Mouse (Mus musculus): ENCODE measurements around the gene Kctd3.
A peak's percentile ranks its signal among the peaks of the same experiment; 100 is the strongest.
"Not testable (repeated sequence)": the region's sequence is repeated elsewhere in the genome, so short reads cannot be mapped to it uniquely, and the experiment has no call there.

Kctd3 gene

GRCm38 (mm10) chr1:189007239-189007979 lies at the start of gene Kctd3:
Kctd3 (minus strand) TSS chr1:189007841.
- peak; percentile 94 to 96 for DNase-seq (ENCODE audit: low spot score in 2 of 2)

GRCm38 (mm10) chr1:189057425-189057824 lies 49.8 kb upstream of the Kctd3 start:
- DNase-seq (ENCODE audit: low spot score in 2 of 2), result no peak

GRCm38 (mm10) chr1:189055933-189056332 lies 48.3 kb upstream of the Kctd3 start:
- no peak for DNase-seq (ENCODE audit: low spot score in 2 of 2)

- no peak for DNase-seq (ENCODE audit: low spot score in 2 of 2)
Observed at GRCm38 (mm10) chr1:189054941-189055551, 47.4 kb upstream of the Kctd3 start.

GRCm38 (mm10) chr1:189054191-189054590 lies 46.5 kb upstream of the Kctd3 start:
- DNase-seq (ENCODE audit: low spot score in 2 of 2), result no peak

GRCm38 (mm10) chr1:189052189-189052588 lies 44.5 kb upstream of the Kctd3 start:
- no peak for DNase-seq (ENCODE audit: low spot score in 2 of 2)

GRCm38 (mm10) chr1:189050122-189050521 lies 42.5 kb upstream of the Kctd3 start:
- no peak for DNase-seq (ENCODE audit: low spot score in 2 of 2)

- DNase-seq (ENCODE audit: low spot score in 2 of 2), result no peak
Observed at GRCm38 (mm10) chr1:189048331-189048730, 40.7 kb upstream of the Kctd3 start.

- no peak for DNase-seq (ENCODE audit: low spot score in 2 of 2)
Observed at GRCm38 (mm10) chr1:189047918-189048317, 40.3 kb upstream of the Kctd3 start.

GRCm38 (mm10) chr1:189046831-189047230 lies 39.2 kb upstream of the Kctd3 start:
- DNase-seq (ENCODE audit: low spot score in 2 of 2), result no peak

- no peak for DNase-seq (ENCODE audit: low spot score in 2 of 2)
Observed at GRCm38 (mm10) chr1:189046301-189046700, 38.7 kb upstream of the Kctd3 start.

GRCm38 (mm10) chr1:189041261-189041660 lies 33.6 kb upstream of the Kctd3 start:
- no peak for DNase-seq (ENCODE audit: low spot score in 2 of 2)

GRCm38 (mm10) chr1:189039348-189039747 lies 31.7 kb upstream of the Kctd3 start:
- peak in 1 of 2 experiments; percentile 28 for DNase-seq (ENCODE audit: low spot score in 2 of 2)

- not testable (repeated sequence) for DNase-seq (ENCODE audit: low spot score in 2 of 2)
Observed at GRCm38 (mm10) chr1:189032817-189033216, 25.2 kb upstream of the Kctd3 start.

- no peak for DNase-seq (ENCODE audit: low spot score in 2 of 2)
Observed at GRCm38 (mm10) chr1:189030975-189031374, 23.3 kb upstream of the Kctd3 start.

GRCm38 (mm10) chr1:189028267-189028666 lies 20.6 kb upstream of the Kctd3 start:
- DNase-seq (ENCODE audit: low spot score in 2 of 2), result no peak

GRCm38 (mm10) chr1:189026885-189027284 lies 19.2 kb upstream of the Kctd3 start:
- DNase-seq (ENCODE audit: low spot score in 2 of 2), result peak in 1 of 2 experiments; percentile 22

GRCm38 (mm10) chr1:189023701-189024080 lies 16.1 kb upstream of the Kctd3 start:
- DNase-seq (ENCODE audit: low spot score in 2 of 2), result no peak

GRCm38 (mm10) chr1:189022925-189023700 lies 15.5 kb upstream of the Kctd3 start:
- DNase-seq (ENCODE audit: low spot score in 2 of 2), result no peak

GRCm38 (mm10) chr1:189015372-189015771 lies 7.7 kb upstream of the Kctd3 start:
- DNase-seq (ENCODE audit: low spot score in 2 of 2), result no peak

- DNase-seq (ENCODE audit: low spot score in 2 of 2), result no peak
Observed at GRCm38 (mm10) chr1:189013587-189013921, 5.9 kb upstream of the Kctd3 start.

GRCm38 (mm10) chr1:189012846-189013586 lies 5.4 kb upstream of the Kctd3 start:
- DNase-seq (ENCODE audit: low spot score in 2 of 2), result no peak
